Mouse (Mus musculus) gastrocnemius, postnatal 25 days (tissue): ENCODE results near the gene Il17ra. TPM values are rescaled to one million over a fixed set of nuclear protein-coding genes. Genes with fewer than 3 reads are reported as not detected.

Experiments
- DNase-seq: peaks from one replicate; pipeline ENCODE4 v3.0.0; 2022
- total RNA-seq, 2 experiments: library from RNA; stranded (reverse); gene quantifications; 1 replicate in 1 of 2; 2 replicates in 1 of 2; pipeline ENCODE4 v1.2.3; 2021

Il17ra gene
- total RNA-seq, 2 experiments from 2014 or later, result 1.2 to 1.4 TPM

DNA sequence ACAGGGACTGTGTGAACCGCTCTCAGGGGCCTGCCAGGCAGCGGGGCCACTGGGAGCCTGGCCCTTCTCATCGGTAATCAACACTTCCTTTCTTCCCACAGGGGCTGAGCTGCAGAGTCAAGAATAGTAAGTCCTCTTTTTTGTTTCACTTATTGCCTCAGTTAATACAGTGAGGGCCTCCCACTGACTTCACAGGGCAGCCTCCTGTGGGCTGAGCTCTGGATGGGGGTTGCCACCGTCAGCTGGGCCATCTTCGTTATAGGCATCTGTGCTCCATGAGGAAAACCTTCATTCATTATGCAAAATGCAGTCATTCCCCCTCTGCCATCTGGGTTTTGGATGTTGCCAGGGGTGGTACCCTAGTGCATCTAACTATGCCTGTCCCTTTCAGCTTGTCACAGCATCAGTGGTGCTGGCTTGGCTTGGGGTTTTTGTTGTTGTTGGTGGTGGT lies 9.0 kb downstream of the Il17ra start:
- DNase-seq, result no peak

DNA sequence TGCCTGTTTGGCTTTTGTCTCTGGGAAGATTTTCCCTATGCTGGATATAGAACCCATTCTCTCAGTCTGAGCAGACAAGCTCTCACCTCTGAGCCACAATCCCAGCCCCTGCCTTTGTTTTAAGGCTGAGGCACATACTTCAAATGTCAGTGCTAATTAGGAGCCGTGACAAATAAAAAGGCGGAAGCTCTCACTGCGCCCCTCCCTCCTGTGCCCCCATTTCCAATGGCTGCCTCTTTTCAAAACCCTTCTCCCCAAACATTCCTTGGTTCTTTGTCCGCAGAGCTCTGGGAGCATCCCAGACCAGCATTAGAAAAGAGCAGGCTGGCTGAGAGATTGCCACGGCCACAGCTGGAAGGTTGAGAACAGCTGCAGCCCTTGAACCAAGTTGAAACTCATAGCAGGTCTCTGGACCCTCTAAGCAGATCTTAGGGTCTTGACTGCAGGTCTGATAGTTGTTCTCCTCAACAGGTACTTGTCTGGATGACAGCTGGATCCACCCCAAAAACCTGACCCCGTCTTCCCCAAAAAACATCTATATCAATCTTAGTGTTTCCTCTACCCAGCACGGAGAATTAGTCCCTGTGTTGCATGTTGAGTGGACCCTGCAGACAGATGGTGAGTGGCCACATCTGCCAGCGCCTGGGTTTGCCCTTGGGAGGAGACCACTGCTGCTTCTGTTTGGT lies 9.6 kb downstream of the Il17ra start:
- no peak for DNase-seq

DNA sequence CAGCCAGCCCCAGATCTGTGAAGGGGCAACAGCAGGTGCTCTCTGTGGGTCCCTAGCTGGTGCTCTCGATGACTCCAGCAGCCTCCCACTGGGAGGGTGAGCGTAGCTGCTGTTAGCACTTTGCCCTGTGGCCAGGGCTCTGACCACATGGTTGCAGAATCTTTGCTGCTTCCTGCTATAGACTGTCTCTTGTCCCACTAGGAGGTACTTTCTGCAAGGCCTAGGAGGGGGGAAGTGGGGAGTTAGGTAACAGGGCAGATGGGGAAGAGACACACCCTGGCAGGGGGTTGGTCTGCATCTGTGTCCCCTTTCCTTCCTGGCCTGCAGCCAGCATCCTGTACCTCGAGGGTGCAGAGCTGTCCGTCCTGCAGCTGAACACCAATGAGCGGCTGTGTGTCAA lies 10.4 kb downstream of the Il17ra start:
- DNase-seq, result no peak

DNA sequence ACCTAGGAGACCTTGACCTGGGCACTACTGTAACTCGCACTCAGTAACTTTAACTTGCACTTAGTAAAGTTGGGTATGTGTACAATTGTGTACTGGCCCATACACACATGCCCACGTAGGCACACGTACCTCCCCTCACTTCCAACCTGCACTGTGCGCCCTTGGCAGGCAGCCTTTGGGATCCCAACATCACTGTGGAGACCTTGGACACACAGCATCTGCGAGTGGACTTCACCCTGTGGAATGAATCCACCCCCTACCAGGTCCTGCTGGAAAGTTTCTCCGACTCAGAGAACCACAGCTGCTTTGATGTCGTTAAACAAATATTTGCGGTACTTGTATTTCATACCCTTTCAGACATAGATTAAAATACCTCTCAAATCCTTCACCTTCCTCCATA lies 12.2 kb downstream of the Il17ra start:
- DNase-seq, result no peak

DNA sequence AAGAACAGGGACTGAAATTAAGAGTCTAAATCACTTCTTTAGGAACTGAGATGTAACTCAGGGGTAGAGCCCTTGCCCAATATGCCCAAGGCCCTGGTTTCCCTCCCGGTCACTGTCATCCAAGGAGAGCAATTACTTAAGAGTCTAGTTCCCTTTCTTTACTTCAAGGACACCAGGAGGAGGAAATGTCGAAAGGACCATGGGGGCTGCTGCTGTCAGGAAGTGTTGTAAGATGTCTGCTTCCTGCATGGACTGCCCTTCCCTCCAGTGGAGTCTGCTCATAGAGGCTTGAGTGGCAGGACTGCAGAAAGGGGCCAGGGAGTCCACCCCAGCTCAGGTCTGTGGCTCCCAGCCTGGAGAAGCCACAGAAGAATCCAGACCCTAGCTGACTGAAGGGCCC lies 16.3 kb downstream of the Il17ra start:
- DNase-seq, result no peak

DNA sequence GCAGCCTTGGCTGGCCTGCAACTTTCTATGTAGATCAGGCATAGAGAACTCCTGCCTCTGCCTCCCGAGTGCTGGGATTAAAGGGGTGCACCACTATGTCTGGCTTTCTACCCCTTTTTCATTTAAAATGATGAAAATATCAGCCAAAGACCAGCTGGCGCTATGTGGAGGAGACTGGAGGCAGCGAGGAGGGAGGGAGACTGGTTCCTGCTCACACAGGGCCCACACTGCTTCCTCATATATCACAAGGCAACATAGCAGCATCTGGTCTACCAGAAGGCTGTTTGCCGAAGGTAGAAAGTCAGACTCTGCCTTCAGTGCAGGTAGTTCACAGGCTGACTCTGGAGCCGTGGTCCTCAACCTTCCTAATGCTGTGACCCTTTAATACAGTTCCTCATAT lies 17.3 kb downstream of the Il17ra start:
- no peak for DNase-seq

DNA sequence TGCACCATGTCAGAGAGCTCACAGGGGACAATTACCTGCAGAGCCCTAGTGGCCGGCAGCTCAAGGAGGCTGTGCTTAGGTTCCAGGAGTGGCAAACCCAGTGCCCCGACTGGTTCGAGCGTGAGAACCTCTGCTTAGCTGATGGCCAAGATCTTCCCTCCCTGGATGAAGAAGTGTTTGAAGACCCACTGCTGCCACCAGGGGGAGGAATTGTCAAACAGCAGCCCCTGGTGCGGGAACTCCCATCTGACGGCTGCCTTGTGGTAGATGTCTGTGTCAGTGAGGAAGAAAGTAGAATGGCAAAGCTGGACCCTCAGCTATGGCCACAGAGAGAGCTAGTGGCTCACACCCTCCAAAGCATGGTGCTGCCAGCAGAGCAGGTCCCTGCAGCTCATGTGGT lies 18.5 kb downstream of the Il17ra start:
- DNase-seq, result peak; percentile 20

DNA sequence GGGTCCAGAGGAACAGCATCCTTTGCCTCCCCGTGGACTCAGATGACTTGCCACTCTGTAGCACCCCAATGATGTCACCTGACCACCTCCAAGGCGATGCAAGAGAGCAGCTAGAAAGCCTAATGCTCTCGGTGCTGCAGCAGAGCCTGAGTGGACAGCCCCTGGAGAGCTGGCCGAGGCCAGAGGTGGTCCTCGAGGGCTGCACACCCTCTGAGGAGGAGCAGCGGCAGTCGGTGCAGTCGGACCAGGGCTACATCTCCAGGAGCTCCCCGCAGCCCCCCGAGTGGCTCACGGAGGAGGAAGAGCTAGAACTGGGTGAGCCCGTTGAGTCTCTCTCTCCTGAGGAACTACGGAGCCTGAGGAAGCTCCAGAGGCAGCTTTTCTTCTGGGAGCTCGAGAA lies 19.0 kb downstream of the Il17ra start:
- DNase-seq, result no peak

DNA sequence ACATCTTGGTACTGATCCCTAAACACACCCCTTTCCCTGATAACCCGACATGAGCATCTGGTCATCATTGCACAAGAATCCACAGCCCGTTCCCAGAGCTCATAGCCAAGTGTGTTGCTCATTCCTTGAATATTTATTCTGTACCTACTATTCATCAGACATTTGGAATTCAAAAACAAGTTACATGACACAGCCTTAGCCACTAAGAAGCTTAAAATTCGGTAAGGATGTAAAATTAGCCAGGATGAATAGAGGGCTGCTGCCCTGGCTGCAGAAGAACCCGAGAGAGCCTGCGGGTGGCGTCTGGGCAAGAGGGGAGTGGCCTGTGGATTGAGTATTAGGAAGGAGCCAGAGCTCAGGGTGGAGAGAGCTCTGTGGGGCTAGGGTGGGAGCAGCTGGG lies 19.7 kb downstream of the Il17ra start:
- DNase-seq, result peak; percentile 17

DNA sequence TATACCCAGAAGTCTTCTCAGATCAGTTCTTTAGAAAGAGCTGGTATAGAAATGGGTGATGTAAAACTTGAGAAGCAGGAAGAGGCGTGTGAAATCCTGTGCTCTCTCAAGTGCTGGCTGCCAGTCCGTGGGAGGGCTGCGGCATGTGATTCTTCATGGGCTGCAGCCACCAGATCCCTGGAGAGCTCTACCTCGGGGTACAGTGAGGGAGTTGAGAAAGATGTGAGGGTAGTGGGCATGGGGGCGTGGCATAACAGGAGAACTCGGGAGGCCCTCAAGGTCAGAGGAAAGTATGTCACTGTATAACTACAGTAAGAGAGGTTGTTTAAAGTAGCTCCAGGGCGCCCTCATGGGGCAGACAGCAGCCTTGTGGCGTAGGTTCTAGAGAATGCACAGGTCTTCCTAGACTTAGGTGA lies 20.2 kb downstream of the Il17ra start:
- DNase-seq, result no peak

DNA sequence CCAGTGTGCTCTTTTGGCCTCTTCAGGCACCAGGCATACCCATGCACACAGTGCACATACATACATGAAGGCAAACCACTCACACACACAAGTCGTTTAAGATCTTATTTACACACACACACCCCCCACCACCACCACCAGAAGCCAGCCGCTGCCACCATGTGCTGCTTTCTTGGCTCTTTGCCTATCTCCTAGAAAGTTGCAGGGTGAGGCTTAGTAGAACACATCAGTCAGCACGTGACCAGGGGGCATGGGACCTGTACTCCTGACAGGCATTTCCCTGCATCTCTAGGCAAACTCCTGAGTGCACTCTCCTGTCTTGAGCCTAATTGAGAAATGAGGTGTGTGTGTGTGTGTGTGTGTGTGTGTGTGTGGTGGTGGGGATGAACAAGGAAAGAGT lies 22.0 kb downstream of the Il17ra start:
- DNase-seq, result no peak

DNA sequence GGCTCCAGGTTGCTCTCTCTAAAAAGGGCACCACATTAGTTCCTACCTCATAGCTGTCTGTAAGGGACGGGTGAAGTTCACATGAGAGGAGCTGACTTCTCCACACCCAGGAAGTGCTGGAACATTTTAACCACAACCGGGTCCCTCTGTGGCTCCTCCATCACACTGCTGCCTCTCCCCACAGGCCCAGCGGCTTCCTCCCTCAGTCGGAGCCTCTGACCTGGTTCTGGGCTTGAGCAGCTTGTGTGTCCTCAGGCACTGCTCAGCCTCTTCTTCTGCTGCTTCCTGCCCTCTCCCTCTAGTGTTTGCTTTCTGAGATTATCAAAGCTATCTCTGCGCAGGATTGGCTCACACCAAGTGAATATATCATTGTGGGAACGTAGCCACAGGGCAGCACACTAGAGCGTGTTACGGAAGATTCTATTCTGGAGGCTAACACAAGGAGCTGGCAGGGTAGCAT lies 23.0 kb downstream of the Il17ra start:
- no peak for DNase-seq

DNA sequence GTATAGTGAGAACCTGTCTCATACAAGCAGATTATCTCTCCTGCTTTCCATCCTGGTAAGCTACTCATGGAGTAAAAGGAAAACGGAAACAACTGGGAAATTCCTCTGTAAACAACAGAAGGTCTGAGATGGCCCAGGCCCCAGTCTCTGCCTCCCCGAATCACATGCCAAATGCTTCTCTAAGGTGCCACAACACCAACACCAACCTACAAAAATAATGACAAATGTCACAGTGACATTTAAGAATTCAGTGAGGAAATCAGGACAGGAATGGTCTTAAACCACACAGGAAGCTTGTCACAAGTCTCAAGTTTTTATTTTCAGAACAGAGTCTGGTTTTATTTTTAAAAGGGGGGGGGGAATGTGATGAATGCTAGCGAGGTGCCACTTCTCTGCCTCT lies 25.6 kb downstream of the Il17ra start:
- no peak for DNase-seq

DNA sequence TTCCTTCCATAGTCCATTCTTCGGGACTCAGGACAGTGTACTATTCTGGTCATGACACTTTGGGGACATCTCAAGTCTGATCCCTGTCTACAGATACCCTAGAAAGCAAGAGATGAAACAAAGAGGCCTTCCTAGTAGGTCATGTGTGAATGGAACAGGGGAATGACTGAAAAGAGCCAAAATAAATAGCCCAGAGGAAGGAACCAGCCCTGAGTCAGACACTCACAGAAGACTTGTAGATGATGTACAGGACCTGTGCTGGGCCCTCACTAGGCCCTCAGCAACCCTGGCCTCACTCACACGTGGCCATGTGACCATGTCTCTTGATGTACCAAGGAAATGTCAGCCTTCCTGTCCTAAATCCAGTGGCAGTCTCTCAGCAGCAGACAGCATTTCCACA lies 26.4 kb downstream of the Il17ra start:
- no peak for DNase-seq

DNA sequence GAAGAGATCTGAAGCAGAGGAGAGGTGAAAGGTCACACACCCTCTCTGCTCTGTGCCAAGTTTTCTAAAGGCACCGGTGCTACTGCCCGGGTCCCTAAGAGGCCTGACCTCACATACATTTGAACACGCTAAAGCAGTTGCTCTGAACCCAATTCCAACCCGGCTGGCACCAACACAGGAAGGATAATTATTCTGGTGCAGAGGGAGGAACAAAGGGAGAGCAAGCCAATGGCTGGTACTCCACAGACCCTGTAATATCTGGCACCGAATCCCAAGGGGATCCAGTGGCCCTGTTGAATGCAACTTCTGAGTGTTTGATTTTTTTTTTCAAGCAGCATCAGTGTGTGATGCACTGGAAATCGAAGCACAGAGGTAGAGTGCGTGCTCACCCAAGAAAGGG lies 28.0 kb downstream of the Il17ra start:
- no peak for DNase-seq

DNA sequence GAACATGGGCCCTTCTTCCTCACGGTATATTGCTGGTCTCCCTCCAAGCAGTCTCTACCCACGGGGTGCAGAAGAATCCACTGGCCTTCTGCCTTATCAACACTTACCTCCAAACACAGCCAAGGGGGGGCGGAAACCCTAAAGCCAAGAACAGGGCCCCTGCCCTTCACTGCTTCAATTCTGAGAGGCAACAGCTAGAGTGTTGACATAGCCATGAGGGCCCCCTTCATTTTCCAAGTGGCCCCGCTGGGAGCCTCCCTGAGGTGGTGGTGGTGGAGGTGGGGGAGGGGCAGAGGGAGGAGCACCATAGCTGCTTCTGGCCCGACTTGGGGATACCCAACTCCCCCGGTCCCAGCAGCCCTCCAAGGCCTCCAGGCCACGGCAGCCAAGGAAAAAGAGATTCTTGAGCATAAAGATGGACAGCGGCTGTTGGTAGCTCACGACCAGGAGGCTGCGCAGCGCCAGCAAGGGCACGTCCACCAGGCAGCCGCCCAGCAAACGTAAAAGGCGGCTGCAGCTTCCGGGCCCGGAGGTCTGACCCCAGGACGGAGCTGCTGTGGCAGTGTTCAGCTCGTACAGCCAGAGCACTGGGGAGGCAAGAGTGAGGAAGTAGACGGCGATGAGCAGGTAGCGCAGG lies 28.9 kb downstream of the Il17ra start:
- no peak for DNase-seq

DNA sequence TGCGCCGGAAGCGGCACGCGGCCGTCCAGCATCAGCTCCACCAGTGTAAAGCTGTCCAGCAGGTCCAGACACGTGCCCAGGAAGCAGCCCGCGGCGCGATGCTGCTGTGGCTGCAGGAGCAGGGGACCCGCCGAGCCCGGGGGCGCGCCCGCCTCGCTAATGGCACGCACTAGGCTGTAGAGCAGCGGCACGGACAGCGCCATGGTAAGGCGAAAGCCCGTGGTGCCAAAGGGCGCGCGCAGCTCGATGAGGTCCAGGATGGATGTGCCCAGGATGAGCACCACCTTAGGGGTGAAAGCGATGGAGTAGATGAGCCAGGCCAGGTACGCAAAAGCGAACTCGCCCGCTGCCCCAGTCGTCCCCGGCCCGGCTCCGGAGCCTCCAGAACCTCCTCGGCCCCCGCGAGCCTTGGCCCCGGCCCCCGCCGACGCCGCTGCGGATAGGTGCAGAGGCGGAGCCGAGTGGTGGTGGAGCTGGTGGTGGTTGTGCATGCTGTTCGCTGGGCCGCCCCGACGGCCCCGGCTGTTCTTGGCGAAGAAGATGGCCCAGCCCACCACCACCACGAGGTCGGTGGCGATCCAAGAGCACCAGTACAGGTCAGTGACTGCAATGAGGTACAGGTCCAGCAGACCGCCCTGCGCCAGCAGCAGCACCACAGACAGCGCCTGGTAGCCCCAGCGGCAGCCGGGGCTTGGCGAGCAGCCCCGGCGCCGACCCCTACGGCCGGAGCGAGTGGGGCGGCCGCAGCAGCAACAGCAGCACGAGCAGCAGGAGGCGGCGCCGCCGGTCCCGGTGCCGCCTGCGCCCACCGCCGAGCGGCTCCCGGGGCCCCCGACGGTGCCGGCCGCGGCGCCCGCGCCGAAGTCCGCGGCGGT lies 29.7 kb downstream of the Il17ra start:
- no peak for DNase-seq

DNA sequence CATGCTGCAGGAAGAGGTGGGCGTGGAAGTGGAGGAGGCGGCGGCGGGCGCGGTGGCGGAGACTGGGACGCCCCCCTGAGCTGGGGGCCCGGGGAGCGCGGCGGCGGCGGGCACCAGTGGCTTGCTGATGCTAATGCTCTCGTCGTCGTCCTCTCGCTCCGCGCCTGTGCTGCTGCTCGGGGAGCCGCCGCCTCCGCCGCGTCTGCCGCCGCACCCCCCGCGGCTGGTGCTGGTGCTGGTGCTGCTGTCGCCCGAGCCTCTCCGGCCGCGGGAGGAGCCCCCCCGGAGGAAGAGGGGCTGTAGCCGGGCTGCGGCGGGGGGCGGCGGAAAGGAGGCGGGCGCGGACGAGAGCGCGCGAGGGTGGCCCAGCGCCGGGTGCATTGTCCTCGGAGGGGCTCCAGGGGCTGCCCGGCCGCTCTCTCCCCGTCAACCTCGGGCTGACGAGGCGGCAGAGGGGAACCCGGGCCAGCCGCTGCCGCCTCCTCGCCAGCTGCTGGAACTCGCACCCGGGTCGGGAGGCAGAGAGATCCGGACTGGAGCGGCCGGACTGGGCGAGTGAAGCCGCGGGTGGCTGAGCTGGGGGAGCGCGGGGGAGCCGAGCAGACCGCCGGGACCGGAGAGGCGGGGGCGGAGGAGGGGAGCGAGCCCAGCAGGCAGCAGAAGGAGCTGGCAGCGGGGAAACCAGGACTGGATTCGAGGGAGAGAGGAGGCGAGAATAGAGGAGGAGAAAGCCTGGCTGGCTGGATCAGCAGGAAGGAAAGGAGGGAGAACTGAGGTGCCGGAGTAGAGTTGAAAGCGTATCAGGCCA lies 30.5 kb downstream of the Il17ra start, which contains the start of gene Tmem121b:
Gene Tmem121b, minus strand, starts transcription at position 434 of the 808 bp plus-strand sequence.
- DNase-seq, result peak; percentile 38

DNA sequence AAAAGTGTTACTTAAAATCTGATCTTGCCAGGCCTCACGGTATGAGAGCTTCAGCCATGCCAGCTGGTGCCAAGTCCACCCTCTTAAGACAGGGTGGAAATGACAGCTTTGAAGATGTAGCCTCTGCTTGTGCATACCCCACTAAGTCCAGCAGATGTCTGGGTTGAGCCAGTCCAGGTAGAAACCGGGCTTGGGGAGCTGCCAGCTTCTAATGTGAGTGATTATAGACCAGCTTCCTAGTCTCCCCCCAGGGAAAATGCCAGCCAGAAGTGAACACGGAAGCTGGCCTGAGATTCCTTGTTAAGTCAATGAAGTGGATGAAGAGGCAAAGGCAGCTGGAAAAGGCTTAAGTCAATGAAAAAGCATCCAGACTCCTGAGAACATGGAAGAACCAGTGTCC lies 33.5 kb downstream of the Il17ra start:
- no peak for DNase-seq

DNA sequence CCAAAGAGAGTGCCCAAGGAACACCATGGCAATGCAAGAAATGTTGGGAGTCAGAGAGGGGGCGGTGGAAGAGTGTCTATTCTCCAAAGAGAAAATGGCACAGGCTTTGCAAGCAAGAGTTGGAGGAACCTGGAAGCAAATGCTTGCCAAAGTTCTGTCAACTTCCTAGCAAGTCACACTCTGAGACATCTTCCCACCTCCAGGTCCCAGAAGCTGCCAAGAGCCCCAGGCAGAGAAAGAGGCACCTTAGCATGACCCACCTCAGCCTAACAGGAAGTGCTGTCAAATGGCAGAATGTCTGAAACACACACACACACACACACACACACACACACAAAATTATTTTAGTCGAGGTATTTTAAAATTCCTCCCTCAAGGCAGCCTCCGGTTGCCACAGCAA lies 41.0 kb downstream of the Il17ra start:
- DNase-seq, result no peak

DNA sequence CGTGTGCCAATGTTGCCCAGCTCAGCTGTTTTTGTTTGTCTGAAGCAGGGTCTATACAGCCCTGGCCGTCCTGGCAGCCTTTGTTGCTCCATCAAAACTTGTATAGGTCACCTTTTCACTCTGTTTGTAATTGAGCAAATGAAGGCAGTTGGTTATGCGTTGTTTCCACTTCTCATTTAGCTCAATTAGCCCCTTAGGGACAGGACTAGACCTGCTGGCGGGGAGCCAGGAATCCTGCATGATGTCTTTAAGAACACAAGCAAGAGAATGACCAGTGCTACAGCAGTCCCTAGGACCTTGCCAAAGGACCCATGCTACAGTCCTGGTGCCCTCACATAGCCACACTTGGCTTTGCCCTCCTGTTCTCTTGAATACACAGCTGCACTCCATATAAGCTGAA lies 42.5 kb downstream of the Il17ra start:
- DNase-seq, result no peak

DNA sequence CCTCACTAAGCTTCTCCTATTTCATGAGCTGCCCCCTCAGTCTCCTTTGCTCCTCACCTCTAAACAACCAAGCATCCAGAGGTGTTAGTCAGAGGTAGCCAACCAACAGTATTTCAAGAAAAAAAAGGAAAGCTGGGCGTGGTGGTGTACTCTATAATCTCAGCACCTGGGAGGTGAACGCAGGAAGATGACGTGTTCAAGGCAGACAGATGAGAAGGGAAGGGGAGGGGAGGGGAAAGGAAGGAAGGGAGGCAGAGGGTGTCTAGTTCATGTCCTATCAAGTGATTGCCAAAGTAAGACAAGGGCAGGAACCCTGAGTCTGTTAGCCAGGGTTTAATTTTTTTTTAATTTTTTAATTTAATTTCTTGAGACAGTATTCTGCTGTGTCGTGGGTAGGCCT lies 45.6 kb downstream of the Il17ra start:
- DNase-seq, result no peak
